Mouse (Mus musculus): ENCODE measurements around the gene Atp8a1.
"Not testable (repeated sequence)": the region's sequence is repeated elsewhere in the genome, so short reads cannot be mapped to it uniquely, and the experiment has no call there.

Atp8a1 gene

GRCm38 (mm10) chr5:67826935-67827334, 20.3 kb downstream of the Atp8a1 start:
- no peak for DNase-seq (ENCODE audit: low read depth, low spot score)

GRCm38 (mm10) chr5:67826278-67826677, 21.0 kb downstream of the Atp8a1 start:
- DNase-seq (ENCODE audit: low read depth, low spot score) = no peak

- no peak for DNase-seq (ENCODE audit: low read depth, low spot score)
These were observed 22.6 kb downstream of the Atp8a1 start for GRCm38 (mm10) chr5:67824600-67824999.

- DNase-seq (ENCODE audit: low read depth, low spot score) = no peak
These were observed 23.5 kb downstream of the Atp8a1 start for GRCm38 (mm10) chr5:67823771-67824170.

- no peak for DNase-seq (ENCODE audit: low read depth, low spot score)
These were observed 24.6 kb downstream of the Atp8a1 start for GRCm38 (mm10) chr5:67822619-67823018.

DNA sequence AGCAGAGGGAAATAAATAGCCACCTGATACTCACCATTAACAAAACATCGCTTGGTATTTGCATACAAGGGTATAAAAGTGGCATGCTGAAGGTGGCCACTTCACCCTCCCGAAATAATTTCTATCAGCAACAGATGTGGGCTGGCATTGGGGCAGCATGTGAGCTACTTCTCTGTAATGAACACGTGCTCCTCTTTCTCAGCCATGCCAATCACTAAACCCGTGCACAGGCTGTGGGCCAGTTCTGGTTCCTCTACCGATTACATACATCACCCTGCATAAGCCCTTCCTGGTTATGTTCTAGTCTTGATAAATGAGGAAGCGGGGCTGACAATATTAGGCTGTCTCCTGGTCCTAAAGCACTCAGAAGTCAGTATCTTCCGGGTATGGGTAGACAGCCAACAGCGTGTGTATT, 25.2 kb downstream of the Atp8a1 start:
- DNase-seq (ENCODE audit: low read depth, low spot score) = no peak

DNA sequence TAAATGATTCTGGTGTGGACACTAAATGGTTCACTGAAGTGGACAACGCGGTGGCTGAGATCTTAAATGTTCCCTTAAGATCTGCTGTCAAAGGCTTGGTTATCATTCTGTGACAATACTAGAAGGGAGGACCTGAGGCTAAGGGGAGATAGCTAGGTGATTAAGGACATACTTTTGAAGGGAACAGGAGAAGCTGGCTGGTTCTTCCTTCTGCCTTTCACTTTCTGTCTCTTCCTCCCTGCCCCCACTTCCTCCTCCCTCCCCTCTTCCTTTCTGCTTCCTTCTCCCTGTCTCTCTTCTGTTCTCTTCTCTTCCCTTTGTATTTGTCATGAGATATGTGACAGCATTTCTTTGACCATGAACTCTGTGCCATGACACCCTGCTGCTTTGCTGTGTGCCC, 26.0 kb downstream of the Atp8a1 start:
- DNase-seq (ENCODE audit: low read depth, low spot score) = no peak

GRCm38 (mm10) chr5:67819451-67819850, 27.8 kb downstream of the Atp8a1 start:
- DNase-seq (ENCODE audit: low read depth, low spot score) = no peak

- no peak for DNase-seq (ENCODE audit: low read depth, low spot score)
These were observed 31.5 kb downstream of the Atp8a1 start for GRCm38 (mm10) chr5:67815572-67816325.

GRCm38 (mm10) chr5:67815060-67815459, 32.2 kb downstream of the Atp8a1 start:
- not testable (repeated sequence) for DNase-seq (ENCODE audit: low read depth, low spot score)

DNA sequence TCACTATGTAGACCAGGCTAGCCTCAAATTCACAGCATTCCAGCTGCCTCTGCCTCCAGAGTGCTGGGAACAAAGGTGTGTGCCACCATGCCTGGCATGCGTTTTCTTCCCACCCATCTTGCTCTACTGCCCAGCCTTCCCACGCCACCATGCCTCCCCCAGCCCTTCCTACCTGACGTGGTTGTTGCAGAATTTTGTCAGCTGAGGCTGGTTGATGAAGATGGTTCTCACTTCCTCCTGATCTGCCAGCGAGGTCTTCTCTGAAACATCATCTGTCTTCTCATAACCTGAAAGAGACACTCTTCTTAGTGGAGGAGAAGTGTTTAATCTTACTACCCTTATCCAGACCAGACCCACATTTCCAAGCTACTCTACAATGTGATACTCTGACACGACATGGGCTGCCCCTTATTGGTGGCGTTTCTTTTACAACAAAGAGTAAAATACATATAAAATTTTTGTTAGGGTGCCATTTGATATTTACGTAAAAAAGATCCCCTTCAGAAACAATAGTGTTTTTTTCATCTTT, 32.7 kb downstream of the Atp8a1 start:
- DNase-seq (ENCODE audit: low read depth, low spot score) = no peak

- DNase-seq (ENCODE audit: low read depth, low spot score) = no peak
These were observed 33.9 kb downstream of the Atp8a1 start for GRCm38 (mm10) chr5:67813334-67813733.

GRCm38 (mm10) chr5:67802174-67803030, 44.8 kb downstream of the Atp8a1 start:
- DNase-seq (ENCODE audit: low read depth, low spot score) = no peak

DNA sequence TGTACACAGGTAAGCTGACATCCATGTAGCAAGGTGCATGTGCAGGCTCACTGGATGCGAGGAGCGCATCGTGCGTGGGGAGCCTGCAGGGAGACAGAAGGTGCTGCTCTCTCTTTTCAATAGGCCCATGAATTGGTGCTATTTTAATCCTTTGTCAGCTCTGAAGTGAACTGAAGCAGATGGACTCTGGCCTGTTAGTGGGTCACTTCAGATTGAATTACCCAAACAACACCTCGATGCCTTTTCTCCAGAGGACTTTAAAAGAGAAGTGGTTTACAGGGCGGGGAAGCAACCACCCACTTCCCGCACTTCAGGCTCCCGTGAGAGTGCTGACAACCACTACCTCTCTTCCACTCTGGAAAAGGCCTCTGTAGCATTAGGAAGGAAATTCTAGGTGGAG, 46.4 kb downstream of the Atp8a1 start:
- DNase-seq (ENCODE audit: low read depth, low spot score) = no peak

DNA sequence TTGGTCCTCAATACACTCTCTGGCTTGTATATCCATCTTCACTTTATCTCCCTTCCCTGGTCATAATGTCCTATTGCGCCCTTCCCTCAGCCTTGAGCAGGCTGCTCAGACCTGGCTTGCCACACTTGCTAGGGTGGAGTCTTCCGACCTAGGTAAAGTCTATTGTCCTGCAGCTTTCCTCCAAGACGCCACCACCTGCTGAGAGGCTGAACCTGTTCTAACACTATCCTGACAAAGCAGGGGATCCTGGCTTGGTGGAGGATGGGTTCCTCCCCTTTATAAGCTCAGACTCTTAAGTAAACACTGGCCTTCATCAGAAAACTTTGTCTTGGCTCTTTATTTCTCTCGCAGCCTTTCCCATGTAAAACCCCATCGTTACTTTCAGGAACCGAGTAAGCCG, 47.4 kb downstream of the Atp8a1 start:
- DNase-seq (ENCODE audit: low read depth, low spot score) = no peak

GRCm38 (mm10) chr5:67798348-67798747, 48.9 kb downstream of the Atp8a1 start:
- no peak for DNase-seq (ENCODE audit: low read depth, low spot score)

DNA sequence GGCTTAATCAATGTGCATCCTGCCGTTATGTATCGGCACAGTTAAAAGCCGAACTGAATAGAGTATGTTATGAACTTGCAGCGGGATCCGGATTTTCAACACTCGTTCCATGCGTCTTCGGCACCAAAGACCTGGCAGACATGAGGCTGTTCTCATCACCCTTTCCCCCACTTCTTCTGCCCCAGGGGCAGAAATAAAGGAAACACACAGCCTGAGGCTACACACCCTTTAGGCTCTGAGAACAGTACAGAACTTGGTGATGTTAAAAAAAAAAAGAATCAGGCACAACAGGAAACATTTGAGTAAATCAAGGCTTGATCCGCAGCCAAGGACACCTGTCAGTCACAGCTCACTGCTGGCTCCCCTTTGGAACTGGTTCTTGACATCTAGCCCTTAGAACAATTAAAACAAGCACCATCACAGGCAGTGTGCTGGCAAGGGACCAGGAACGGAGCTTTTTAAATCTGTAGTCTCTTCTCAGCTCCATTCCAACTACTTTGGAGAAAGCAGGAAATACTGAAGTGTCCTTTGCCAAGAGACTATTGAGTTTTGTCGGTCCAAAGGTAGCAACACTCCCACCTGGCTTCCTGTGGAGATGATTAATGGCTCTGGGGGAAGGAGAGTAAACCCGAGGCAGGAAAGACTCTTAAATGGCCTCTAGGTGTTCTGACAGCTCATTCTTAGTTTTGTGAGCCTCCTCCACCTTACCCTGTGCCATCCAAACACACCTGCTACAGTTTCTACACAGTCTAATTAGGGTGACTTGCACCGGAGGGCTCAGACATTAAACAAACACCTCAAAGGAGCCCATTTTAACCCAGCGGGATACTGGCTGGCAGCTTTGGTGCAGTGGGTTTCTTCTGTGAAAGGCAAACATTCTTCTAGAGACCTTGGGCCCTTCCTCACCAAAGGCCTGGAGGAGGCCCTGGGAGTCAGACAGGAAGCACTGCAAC, 50.0 kb downstream of the Atp8a1 start:
- no peak for DNase-seq (ENCODE audit: low read depth, low spot score)

DNA sequence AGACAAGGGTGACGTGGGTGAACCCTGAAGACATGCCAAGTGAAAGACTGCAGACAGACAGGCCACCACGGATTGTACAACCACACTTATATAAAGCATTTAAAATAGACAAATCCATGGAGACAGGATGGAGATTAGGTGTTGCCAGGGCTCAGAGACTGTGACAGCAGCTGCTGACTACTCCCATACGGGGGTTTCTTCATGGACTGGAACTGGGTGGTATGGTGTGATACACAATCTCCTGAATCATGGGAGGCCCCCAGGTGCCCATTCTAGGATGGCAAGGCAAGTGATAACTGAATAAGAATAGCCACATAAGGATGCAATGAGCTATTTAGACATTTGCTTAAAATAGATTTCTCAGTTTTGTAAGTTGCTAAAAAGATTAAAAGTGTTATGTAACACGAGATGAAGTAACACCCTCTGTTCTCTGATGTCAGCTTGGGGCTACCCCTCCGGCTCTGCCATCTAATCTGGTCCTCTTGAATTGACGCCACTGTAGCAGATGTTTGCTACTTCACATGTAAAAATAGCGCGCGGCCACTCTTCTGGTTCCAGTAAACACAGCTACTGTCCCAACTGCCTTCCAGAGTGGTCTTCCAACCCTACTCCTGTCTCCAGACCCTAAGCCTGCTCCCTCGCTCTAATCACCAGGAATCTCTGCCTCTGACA, 53.0 kb downstream of the Atp8a1 start:
- no peak for DNase-seq (ENCODE audit: low read depth, low spot score)

GRCm38 (mm10) chr5:67782775-67783174, 64.5 kb downstream of the Atp8a1 start:
- DNase-seq (ENCODE audit: low read depth, low spot score) = no peak

- no peak for DNase-seq (ENCODE audit: low read depth, low spot score)
These were observed 69.2 kb downstream of the Atp8a1 start for GRCm38 (mm10) chr5:67778026-67778425.

DNA sequence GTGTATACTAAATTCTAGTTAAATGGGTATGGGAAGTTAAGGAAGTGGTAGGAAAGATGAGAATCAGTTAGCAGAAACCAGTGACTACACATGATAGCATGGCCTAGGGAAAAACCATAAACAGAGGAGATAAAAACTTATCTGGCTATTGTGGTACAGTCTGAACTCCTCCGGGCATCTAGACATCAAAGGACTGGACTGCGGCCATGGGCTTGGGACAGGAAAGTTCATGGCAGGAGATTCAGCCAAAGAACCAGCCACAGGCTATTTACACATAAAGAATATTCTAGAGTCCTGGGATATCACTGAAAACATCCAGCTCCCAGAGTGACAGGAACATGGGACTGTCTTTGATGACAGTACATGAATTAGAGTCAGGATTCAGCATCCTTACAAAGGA, 73.0 kb downstream of the Atp8a1 start:
- no peak for DNase-seq (ENCODE audit: low read depth, low spot score)

Data from WW6 (cell line).